Mouse (Mus musculus): ENCODE results near the gene Tex264. TPM values are rescaled to one million over a fixed set of nuclear protein-coding genes. Genes with fewer than 3 reads are reported as not detected.

Gene Tex264
- polyA plus RNA-seq, 1 experiment from 2014 or later: 67.2 TPM

Other genes with a start within 250 kb of the Tex264 start
- 20.3 and 22.5 TPM in 2 replicates for gene Acy1, start 247.6 kb downstream of the Tex264 start, polyA plus RNA-seq (2014; fragmentation: Nextera tagmentation; extraction: Ambion mirVana)
- gene Abhd14b, start 238.5 kb downstream of the Tex264 start, polyA plus RNA-seq (2014; fragmentation: Nextera tagmentation; extraction: Ambion mirVana): 8.6 TPM in 2 replicates
- gene Abhd14a, start 238.2 kb downstream of the Tex264 start, polyA plus RNA-seq (2014; fragmentation: Nextera tagmentation; extraction: Ambion mirVana): 59.5 and 66.9 TPM in 2 replicates
- 166 and 182 TPM in 2 replicates for gene Pcbp4, start 232.6 kb downstream of the Tex264 start, polyA plus RNA-seq (2014; fragmentation: Nextera tagmentation; extraction: Ambion mirVana)
- gene Gpr62, start 220.0 kb downstream of the Tex264 start, polyA plus RNA-seq (2014; fragmentation: Nextera tagmentation; extraction: Ambion mirVana): 1.5 and 1.7 TPM in 2 replicates
- 36.1 and 36.2 TPM in 2 replicates for gene Rrp9, start 210.0 kb downstream of the Tex264 start, polyA plus RNA-seq (2014; fragmentation: Nextera tagmentation; extraction: Ambion mirVana)
- 0.17 and 0.36 TPM in 2 replicates for gene Parp3, start 209.0 kb downstream of the Tex264 start, polyA plus RNA-seq (2014; fragmentation: Nextera tagmentation; extraction: Ambion mirVana)
- not detected in 2 replicates for gene Iqcf1, start 186.0 kb downstream of the Tex264 start, polyA plus RNA-seq (2014; fragmentation: Nextera tagmentation; extraction: Ambion mirVana)
- not detected in 2 replicates for gene Iqcf5, start 171.4 kb downstream of the Tex264 start, polyA plus RNA-seq (2014; fragmentation: Nextera tagmentation; extraction: Ambion mirVana)
- gene Iqcf3, start 124.3 kb downstream of the Tex264 start, polyA plus RNA-seq (2014; fragmentation: Nextera tagmentation; extraction: Ambion mirVana): not detected in 2 replicates
- not detected in 2 replicates for gene Iqcf4, start 114.9 kb downstream of the Tex264 start, polyA plus RNA-seq (2014; fragmentation: Nextera tagmentation; extraction: Ambion mirVana)
- gene Iqcf6, start 59.3 kb downstream of the Tex264 start, polyA plus RNA-seq (2014; fragmentation: Nextera tagmentation; extraction: Ambion mirVana): not detected in 2 replicates
- 4.9 and 7.5 TPM in 2 replicates for gene Grm2, start 29.8 kb downstream of the Tex264 start, polyA plus RNA-seq (2014; fragmentation: Nextera tagmentation; extraction: Ambion mirVana)
- gene Rad54l2, start 103.3 kb upstream of the Tex264 start, polyA plus RNA-seq (2014; fragmentation: Nextera tagmentation; extraction: Ambion mirVana): 5.7 and 6.4 TPM in 2 replicates
- 21.7 and 22.0 TPM in 2 replicates for gene Dcaf1, start 135.9 kb upstream of the Tex264 start, polyA plus RNA-seq (2014; fragmentation: Nextera tagmentation; extraction: Ambion mirVana)
- 20.0 and 22.1 TPM in 2 replicates for gene Rbm15b, start 201.5 kb upstream of the Tex264 start, polyA plus RNA-seq (2014; fragmentation: Nextera tagmentation; extraction: Ambion mirVana)
- gene Manf, start 206.1 kb upstream of the Tex264 start, polyA plus RNA-seq (2014; fragmentation: Nextera tagmentation; extraction: Ambion mirVana): 165 and 166 TPM in 2 replicates

Measured in neural tube, embryonic 14.5 days (tissue).